Mouse (Mus musculus) liver, adult (tissue): ENCODE data around the gene Ccl1.

ENCODE experiments used
- GATA4 ChIP-seq: IDR thresholded peaks from 2 replicates; pipeline ENCODE4 v1.6.1; 2014; ENCODE audit warnings: mild to moderate bottlenecking, low read length; ENCODE audit not compliant: insufficient replicate concordance

Ccl1 gene

GRCm38 (mm10) chr11:82181331-82181730 is 124.2 kb downstream of the Ccl1 start:
- no peak for TF ChIP-seq GATA4

- TF ChIP-seq GATA4 = no peak
These were observed 127.3 kb downstream of the Ccl1 start for GRCm38 (mm10) chr11:82178161-82178560.

- no peak for TF ChIP-seq GATA4
These were observed 127.8 kb downstream of the Ccl1 start for GRCm38 (mm10) chr11:82177711-82178110.

- TF ChIP-seq GATA4 = no peak
These were observed 130.7 kb downstream of the Ccl1 start for GRCm38 (mm10) chr11:82174794-82175193.

- TF ChIP-seq GATA4 = no peak
These were observed 132.0 kb downstream of the Ccl1 start for GRCm38 (mm10) chr11:82173491-82173890.

GRCm38 (mm10) chr11:82171316-82172071 is 134.0 kb downstream of the Ccl1 start:
- no peak for TF ChIP-seq GATA4

- no peak for TF ChIP-seq GATA4
These were observed 136.0 kb downstream of the Ccl1 start for GRCm38 (mm10) chr11:82169456-82169855.

- no peak for TF ChIP-seq GATA4
These were observed 137.2 kb downstream of the Ccl1 start for GRCm38 (mm10) chr11:82168308-82168707.

- no peak for TF ChIP-seq GATA4
These were observed 142.2 kb downstream of the Ccl1 start for GRCm38 (mm10) chr11:82163285-82163684.

- TF ChIP-seq GATA4 = no peak
These were observed 146.4 kb downstream of the Ccl1 start for GRCm38 (mm10) chr11:82159126-82159525.

- no peak for TF ChIP-seq GATA4
These were observed 165.9 kb downstream of the Ccl1 start for GRCm38 (mm10) chr11:82139492-82140094.

GRCm38 (mm10) chr11:82136196-82136595 is 169.3 kb downstream of the Ccl1 start:
- TF ChIP-seq GATA4 = no peak

GRCm38 (mm10) chr11:82132977-82133376 is 172.5 kb downstream of the Ccl1 start:
- no peak for TF ChIP-seq GATA4
